Mouse (Mus musculus): ENCODE measurements around the gene H2-DMb2.

GRCm38 (mm10) chr17:34141448-34141847, 1.7 kb upstream of the H2-DMb2 start:
- TF ChIP-seq CTCF (IDR thresholded peaks at IDR 0.05; ENCODE audit: extremely low read depth, insufficient read depth, low read length), result no peak
- TF ChIP-seq POLR2A (IDR thresholded peaks at IDR 0.05; ENCODE audit: extremely low read depth, insufficient read depth, low read length), result no peak

All from cortical plate, adult 2 months (tissue).